Mouse (Mus musculus): ENCODE results near the gene Olfr164.

- TF ChIP-seq POLR2A (IDR thresholded peaks at IDR 0.05; ENCODE audit: insufficient read depth, low read depth, low read length) (no peak), CTCF (IDR thresholded peaks at IDR 0.05) (no peak)
These were observed 77.1 kb downstream of the Olfr164 start for GRCm38 (mm10) chr16:19236719-19237118.
